Mouse (Mus musculus): ENCODE measurements around the gene Olfr143.

Gene Olfr143

DNA sequence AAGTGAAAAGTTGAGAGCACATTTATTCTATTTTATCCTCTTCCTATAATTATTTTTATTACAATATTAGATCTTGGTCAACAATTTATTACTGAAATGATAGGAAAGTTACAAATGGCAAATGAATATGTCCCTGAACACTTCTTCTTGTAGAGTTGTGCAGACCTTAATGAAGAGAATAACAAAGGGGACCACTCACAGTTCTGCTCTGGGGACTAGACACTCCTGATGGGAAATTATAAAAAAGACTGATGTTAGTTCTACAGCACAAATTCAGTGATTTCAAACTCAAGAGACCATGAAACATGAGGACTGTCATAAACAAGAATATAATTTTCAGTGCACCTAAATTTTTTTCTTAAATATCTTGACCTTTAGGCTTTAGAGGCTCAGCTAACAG is at the start of gene Olfr143:
TSS of gene Olfr143 (plus strand) at position 301 of the 400 bp plus-strand sequence.
- no peak for DNase-seq (ENCODE audit: low spot score)

DNA sequence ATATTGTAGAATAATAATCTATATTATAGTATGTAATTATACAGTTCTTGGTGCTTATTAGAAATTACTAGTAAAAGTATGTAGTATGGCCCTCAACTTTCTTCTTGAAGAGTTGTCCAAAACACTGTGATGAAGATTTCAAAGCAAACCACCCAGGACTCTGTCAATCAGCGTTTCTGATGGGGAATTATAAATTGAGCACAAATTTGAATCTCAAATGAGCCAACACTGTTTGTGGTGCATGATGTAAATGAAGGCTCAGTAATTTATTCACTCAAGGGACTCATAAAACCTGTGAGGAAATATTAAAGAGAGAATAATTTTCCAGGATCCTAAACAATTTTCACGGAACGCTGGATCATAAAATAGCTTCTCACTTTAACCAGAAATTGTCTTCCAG is 44.5 kb upstream of the Olfr143 start, which contains the start of gene Olfr893:
TSS of gene Olfr893 (plus strand) at position 301 of the 400 bp plus-strand sequence.
- DNase-seq (ENCODE audit: low spot score), result no peak

DNA sequence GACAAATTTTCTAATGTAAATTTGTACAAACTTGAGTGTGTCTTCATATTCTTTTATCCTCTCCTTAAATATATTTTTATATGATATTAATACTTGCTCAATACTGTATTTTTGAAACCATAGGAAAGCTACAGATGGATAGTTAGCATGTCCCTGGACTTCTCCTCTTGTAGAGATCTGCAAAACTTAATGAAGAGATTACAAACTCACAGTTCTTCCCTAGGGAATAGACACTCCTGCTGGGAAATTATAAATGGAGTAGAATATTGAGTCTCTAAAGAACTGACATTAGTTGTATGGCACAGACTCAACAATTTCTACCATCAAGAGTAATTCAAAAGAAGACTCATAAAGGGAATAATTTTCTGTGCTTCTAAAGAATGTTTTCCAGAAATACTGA is 34.8 kb upstream of the Olfr143 start, which contains the start of gene Olfr894:
TSS of gene Olfr894 (plus strand) at position 301 of the 400 bp plus-strand sequence.
- DNase-seq (ENCODE audit: low spot score), result no peak

DNA sequence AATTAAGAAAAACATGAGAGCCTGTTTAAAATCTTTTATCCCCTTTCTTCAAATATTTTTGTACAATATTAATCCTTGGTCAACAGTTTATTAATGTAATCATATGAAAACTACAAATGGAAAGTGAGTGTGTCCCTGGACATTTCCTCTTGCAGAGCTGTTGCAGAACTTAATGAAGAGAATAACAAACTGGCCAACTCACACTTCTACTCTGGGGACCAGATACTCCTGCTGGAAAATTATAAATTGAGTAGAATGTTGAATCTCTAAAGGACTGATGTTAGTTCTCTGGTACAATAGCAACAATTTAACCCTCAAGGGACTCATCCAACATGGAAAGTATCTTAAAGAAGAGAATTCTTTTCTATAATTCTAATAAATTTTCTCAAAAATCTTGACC is 15.0 kb downstream of the Olfr143 start, which contains the start of gene Olfr895:
TSS of gene Olfr895 (plus strand) at position 301 of the 400 bp plus-strand sequence.
- no peak for DNase-seq (ENCODE audit: low spot score)

- no peak for DNase-seq (ENCODE audit: low spot score)
These were observed 38.2 kb downstream of the Olfr143 start, which contains the start of gene Olfr896-ps1 for GRCm38 (mm10) chr9:38290807-38291206. Gene Olfr896-ps1, plus strand, starts transcription at chr9:38291107.

All from urinary bladder, postnatal 10 days (tissue).